Mouse (Mus musculus): ENCODE measurements around the gene Fam129c. TPM values are rescaled to one million over a fixed set of nuclear protein-coding genes. Genes with fewer than 3 reads are reported as not detected.

Fam129c gene
- polyA plus RNA-seq, 1 experiment from 2014 or later, result 6.3 TPM

DNA sequence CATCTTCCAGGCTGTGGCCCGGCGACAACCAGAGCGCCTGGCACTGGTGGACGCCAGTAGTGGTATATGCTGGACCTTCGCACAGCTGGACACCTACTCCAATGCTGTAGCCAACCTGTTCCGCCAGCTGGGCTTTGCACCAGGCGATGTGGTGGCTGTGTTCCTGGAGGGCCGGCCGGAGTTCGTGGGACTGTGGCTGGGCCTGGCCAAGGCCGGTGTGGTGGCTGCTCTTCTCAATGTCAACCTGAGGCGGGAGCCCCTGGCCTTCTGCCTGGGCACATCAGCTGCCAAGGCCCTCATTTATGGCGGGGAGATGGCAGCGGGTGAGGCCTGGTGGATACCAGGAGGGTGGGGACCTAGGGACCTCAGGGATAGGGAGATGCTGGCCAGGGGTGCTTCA is 18.0 kb upstream of the Fam129c start:
- H3K27ac ChIP-seq (replicated peaks; ENCODE audit: low read depth, low read length), result no peak overlapping the region
- no peak for ATAC-seq (ENCODE audit: low FRiP score, low TSS enrichment)

DNA sequence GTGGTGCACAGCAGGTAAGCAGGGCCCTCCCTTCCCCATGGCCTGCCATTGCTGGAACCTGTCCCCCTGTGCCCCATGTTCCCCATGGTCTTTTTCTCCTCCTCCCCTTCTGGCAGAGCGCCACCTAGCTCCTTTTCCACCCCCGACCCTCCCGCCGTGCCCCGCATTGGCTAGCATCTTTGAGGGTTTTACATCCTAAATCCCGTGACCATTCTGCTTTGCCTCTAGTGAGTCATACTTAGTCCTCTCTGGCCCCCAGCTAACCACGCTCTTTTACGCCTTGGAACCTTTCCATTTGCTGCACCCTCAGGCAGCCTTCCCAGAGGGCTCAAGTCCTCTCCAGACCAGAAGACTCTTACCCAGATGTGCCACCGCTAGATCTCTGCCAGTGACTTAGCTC is 17.2 kb upstream of the Fam129c start:
- Histone ChIP-seq H3K9ac (replicated peaks; ENCODE audit: low read length) (no peak overlapping the region), H3K36me3 (ENCODE audit: control insufficient read depth, insufficient read depth, low read length) (peaks cover 40% of the 10 kb centered on the region), H3K4me1 (ENCODE audit: control insufficient read depth, insufficient read depth, low read length) (no peaks in the 10 kb centered on the region), H3K27me3 (ENCODE audit: control insufficient read depth, insufficient read depth, low read length) (no peaks in the 10 kb centered on the region), H3K27ac (replicated peaks; ENCODE audit: low read depth, low read length) (no peak overlapping the region), H3K4me2 (ENCODE audit: low read length) (no peak overlapping the region), H3K9me3 (ENCODE audit: control insufficient read depth, low read length) (no peaks in the 10 kb centered on the region), H3K4me3 (replicated peaks; ENCODE audit: low read depth, low read length) (no peak overlapping the region)
- ATAC-seq (ENCODE audit: low FRiP score, low TSS enrichment), result no peak
- 28% methylated on average over 9 of the region's 9 CpGs for WGBS
- peak; percentile 57 for DNase-seq

More for the DNA sequence above, 18.0 kb upstream of the Fam129c start:
- H3K27me3 ChIP-seq (ENCODE audit: control insufficient read depth, insufficient read depth, low read length), result no peaks in the 10 kb centered on the region
- no peak for DNase-seq
- 85% methylated on average over 14 of the region's 14 CpGs for WGBS
- H3K36me3 ChIP-seq (ENCODE audit: control insufficient read depth, insufficient read depth, low read length), result peaks cover 33% of the 10 kb centered on the region
- no peaks in the 10 kb centered on the region for H3K4me1 ChIP-seq (ENCODE audit: control insufficient read depth, insufficient read depth, low read length)
- H3K9me3 ChIP-seq (ENCODE audit: control insufficient read depth, low read length), result no peaks in the 10 kb centered on the region
- H3K4me2 ChIP-seq (ENCODE audit: low read length), result no peak overlapping the region
- H3K9ac ChIP-seq (replicated peaks; ENCODE audit: low read length), result no peak overlapping the region
- no peak overlapping the region for H3K4me3 ChIP-seq (replicated peaks; ENCODE audit: low read depth, low read length)

DNA sequence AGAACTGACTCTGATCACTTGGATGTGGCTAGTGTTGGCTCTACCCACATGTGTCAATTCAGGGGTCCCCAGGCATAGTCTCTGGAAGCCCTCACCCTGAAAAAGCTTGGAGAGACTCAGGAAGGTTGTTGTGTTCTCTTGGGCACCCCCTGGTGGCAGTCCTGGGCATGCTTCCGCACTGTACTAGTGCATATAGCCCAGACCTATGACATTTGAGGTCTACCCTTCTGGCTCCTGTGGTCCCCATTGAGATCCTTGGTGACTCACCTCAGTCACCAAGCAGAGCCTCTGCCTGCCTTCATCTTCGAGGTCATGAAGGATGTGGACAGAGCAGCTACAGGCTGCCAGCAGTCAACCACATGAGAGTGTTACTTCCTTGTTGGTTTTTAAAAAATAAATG is 10.6 kb upstream of the Fam129c start:
- Histone ChIP-seq H3K9me3 (ENCODE audit: control insufficient read depth, low read length) (no peaks in the 10 kb centered on the region), H3K4me3 (replicated peaks; ENCODE audit: low read depth, low read length) (no peak overlapping the region), H3K27me3 (ENCODE audit: control insufficient read depth, insufficient read depth, low read length) (no peaks in the 10 kb centered on the region), H3K4me2 (ENCODE audit: low read length) (no peak overlapping the region), H3K4me1 (ENCODE audit: control insufficient read depth, insufficient read depth, low read length) (peaks cover 7% of the 10 kb centered on the region), H3K9ac (replicated peaks; ENCODE audit: low read length) (no peak overlapping the region), H3K36me3 (ENCODE audit: control insufficient read depth, insufficient read depth, low read length) (peaks cover 34% of the 10 kb centered on the region), H3K27ac (replicated peaks; ENCODE audit: low read depth, low read length) (no peak overlapping the region)
- 88% methylated on average over 2 of the region's 2 CpGs for WGBS
- DNase-seq (peak; percentile 65), ATAC-seq (ENCODE audit: low FRiP score, low TSS enrichment) (no peak)

DNA sequence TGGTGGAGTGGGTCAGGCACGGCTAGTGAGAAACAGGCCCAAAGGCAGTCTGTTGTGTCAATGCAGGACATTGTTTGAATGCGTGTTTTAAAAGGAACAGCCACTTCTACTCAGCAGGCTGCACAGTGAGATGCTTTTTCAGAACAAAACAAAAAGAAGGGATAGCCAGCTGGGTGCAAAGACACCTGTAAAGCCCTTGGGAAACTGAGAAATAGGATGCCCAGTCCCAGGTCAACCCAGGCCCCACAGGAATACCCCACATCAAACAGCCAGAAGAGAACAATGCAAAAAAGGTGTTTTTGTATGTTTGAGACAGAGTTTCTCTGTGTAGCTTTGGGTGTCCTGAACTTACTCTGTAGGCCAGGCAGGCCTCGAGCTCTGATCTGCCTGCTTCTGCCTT is 8.7 kb upstream of the Fam129c start:
- H3K4me2 ChIP-seq (ENCODE audit: low read length), result no peak overlapping the region
- H3K4me1 ChIP-seq (ENCODE audit: control insufficient read depth, insufficient read depth, low read length), result peaks cover 18% of the 10 kb centered on the region
- H3K9ac ChIP-seq (replicated peaks; ENCODE audit: low read length), result no peak overlapping the region
- peaks cover 26% of the 10 kb centered on the region for H3K36me3 ChIP-seq (ENCODE audit: control insufficient read depth, insufficient read depth, low read length)
- WGBS, result 75% methylated on average over 3 of the region's 3 CpGs
- ATAC-seq (ENCODE audit: low FRiP score, low TSS enrichment) (no peak), DNase-seq (no peak)
- H3K27ac ChIP-seq (replicated peaks; ENCODE audit: low read depth, low read length), result no peak overlapping the region
- no peak overlapping the region for H3K4me3 ChIP-seq (replicated peaks; ENCODE audit: low read depth, low read length)
- no peaks in the 10 kb centered on the region for H3K9me3 ChIP-seq (ENCODE audit: control insufficient read depth, low read length)
- H3K27me3 ChIP-seq (ENCODE audit: control insufficient read depth, insufficient read depth, low read length), result no peaks in the 10 kb centered on the region

DNA sequence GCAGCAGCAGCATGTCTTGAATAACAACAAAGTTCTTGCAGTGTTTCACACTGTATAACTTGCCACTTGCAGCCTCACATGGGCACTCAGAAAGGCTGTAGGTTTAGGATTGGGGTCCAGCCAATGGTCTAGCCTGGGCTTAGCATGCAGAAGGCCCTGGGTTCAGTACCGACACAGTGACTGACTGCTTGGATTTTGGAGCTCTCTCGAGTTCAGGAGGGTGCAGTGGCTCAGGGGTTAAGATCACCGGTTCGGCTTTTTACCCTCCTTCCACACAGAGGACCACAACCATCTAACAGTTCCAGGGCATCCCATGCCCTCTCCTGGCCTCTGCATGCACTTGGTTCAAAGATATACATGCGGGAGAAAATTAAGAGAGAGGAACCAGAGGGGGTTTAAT is 6.4 kb upstream of the Fam129c start:
- Histone ChIP-seq H3K4me1 (ENCODE audit: control insufficient read depth, insufficient read depth, low read length) (peaks cover 21% of the 10 kb centered on the region), H3K27ac (replicated peaks; ENCODE audit: low read depth, low read length) (peak overlapping the region; percentile 99), H3K4me3 (replicated peaks; ENCODE audit: low read depth, low read length) (peak overlapping the region; percentile 74), H3K27me3 (ENCODE audit: control insufficient read depth, insufficient read depth, low read length) (no peaks in the 10 kb centered on the region), H3K9ac (replicated peaks; ENCODE audit: low read length) (peak overlapping the region; percentile 97), H3K4me2 (ENCODE audit: low read length) (peak overlapping the region; percentile 97), H3K9me3 (ENCODE audit: control insufficient read depth, low read length) (no peaks in the 10 kb centered on the region), H3K36me3 (ENCODE audit: control insufficient read depth, insufficient read depth, low read length) (peaks cover 6% of the 10 kb centered on the region; the same call in 1 of the 2 replicates)
- ATAC-seq (ENCODE audit: low FRiP score, low TSS enrichment) (no peak), DNase-seq (no peak)
- WGBS, result 33% methylated on average over 5 of the region's 5 CpGs

DNA sequence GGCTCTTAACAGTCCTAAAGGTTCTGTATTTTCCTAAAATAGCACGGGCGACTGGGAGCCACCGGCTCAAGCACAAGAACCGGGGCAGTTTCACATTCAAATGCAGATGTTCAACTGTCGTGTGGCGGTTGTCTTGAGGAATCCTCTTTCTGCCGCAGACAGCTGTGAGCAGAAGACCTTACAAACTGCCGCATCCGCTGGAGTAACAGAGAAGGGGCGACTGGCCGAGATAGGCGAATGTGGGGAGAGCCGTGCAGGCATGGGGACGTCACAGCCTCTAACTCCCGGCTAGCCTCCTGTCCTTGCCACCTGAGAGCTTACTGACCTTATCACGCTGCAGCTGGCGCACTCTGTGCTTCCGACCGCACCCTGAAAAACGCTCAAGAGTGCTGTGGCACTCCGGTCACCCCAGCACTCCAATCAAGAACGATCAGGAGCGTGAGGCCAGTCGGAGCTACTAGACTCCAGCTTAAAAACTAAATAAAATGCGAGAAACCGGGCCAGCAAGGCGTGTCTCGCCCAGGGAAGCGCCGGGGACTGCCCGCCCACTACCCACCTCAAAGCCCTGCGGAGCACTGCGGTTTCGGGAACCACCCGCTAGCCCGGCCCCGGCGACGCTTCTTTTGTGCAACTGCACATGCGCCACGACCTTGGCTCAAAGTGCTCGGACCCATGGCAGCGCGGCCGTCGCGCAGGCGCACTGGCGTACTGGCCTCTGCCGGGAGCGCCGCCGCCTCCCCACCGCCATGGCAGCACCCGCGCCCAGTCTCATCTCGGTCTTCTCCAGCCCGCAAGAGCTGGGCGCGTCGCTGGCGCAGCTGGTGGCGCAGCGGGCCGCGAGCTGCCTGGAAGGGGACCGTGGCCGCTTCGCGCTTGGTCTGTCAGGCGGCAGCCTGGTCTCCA is 5.7 kb upstream of the Fam129c start, which contains the start of gene Pgls:
Gene Pgls, plus strand, starts transcription at position 706 of the 903 bp plus-strand sequence.
- Histone ChIP-seq H3K9me3 (ENCODE audit: control insufficient read depth, low read length) (no peaks in the 10 kb centered on the region), H3K27ac (replicated peaks; ENCODE audit: low read depth, low read length) (peak within 1 kb of the TSS; percentile 99), H3K9ac (replicated peaks; ENCODE audit: low read length) (peak within 1 kb of the TSS; percentile 97), H3K4me1 (ENCODE audit: control insufficient read depth, insufficient read depth, low read length) (peaks cover 24% of the 10 kb centered on the region), H3K36me3 (ENCODE audit: control insufficient read depth, insufficient read depth, low read length) (peaks cover 3% of the 10 kb centered on the region; the same call in 1 of the 2 replicates), H3K27me3 (ENCODE audit: control insufficient read depth, insufficient read depth, low read length) (no peaks in the 10 kb centered on the region), H3K4me2 (ENCODE audit: low read length) (peak within 1 kb of the TSS; percentile 97), H3K4me3 (replicated peaks; ENCODE audit: low read depth, low read length) (peak within 1 kb of the TSS; percentile 74)
- peak; percentile 98 for DNase-seq
- peak; percentile 90 for ATAC-seq (ENCODE audit: low FRiP score, low TSS enrichment)
- under 1% methylated on average over 71 of the region's 71 CpGs for WGBS

DNA sequence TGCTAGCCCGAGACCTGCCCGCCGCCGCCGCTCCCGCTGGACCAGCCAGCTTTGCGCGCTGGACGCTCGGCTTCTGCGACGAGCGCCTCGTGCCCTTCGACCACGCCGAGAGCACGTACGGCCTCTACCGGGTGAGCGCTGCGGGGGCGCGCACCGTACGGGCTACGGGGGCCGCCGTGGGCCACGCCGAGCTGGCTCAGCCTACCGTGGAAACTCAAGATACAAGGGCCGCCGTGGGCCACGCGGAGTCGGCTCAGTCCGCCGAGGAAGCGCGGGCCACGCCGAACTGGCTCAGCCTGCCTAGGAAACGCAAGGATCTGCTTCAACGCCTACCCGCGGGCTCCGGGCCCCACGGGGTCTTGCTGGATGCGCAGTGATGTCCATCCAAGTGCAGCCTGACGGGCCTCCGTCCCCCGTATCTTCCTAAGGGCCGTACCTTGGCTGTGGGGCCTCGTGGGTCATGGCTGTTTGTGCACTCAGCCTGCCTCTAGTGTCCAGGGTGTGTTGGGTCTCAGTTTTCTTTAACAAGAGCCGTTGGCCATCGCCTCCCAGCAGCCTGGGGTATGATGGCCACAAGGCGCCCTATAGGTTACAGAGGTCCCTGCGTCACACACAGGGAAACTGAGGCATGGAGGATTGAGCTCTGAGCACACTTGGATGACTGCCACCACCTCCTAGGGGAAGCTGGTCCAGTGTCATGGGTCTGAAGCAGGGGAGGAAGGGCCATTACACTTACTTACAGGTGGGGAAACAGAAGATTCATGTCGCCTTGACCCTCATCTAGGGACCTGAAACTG is 4.9 kb upstream of the Fam129c start:
- 5% methylated on average over 60 of the region's 60 CpGs for WGBS
- ATAC-seq (ENCODE audit: low FRiP score, low TSS enrichment) (peak; percentile 73), DNase-seq (peak; percentile 83)
- Histone ChIP-seq H3K4me2 (ENCODE audit: low read length) (peak overlapping the region; percentile 97), H3K4me3 (replicated peaks; ENCODE audit: low read depth, low read length) (peak overlapping the region; percentile 74), H3K4me1 (ENCODE audit: control insufficient read depth, insufficient read depth, low read length) (peaks cover 24% of the 10 kb centered on the region), H3K27ac (replicated peaks; ENCODE audit: low read depth, low read length) (peak overlapping the region; percentile 99), H3K27me3 (ENCODE audit: control insufficient read depth, insufficient read depth, low read length) (no peaks in the 10 kb centered on the region), H3K36me3 (ENCODE audit: control insufficient read depth, insufficient read depth, low read length) (0 out of 2 replicates have a peak, but pooled peaks cover 3% of the 10 kb centered on the region), H3K9ac (replicated peaks; ENCODE audit: low read length) (peak overlapping the region; percentile 97), H3K9me3 (ENCODE audit: control insufficient read depth, low read length) (no peaks in the 10 kb centered on the region)

DNA sequence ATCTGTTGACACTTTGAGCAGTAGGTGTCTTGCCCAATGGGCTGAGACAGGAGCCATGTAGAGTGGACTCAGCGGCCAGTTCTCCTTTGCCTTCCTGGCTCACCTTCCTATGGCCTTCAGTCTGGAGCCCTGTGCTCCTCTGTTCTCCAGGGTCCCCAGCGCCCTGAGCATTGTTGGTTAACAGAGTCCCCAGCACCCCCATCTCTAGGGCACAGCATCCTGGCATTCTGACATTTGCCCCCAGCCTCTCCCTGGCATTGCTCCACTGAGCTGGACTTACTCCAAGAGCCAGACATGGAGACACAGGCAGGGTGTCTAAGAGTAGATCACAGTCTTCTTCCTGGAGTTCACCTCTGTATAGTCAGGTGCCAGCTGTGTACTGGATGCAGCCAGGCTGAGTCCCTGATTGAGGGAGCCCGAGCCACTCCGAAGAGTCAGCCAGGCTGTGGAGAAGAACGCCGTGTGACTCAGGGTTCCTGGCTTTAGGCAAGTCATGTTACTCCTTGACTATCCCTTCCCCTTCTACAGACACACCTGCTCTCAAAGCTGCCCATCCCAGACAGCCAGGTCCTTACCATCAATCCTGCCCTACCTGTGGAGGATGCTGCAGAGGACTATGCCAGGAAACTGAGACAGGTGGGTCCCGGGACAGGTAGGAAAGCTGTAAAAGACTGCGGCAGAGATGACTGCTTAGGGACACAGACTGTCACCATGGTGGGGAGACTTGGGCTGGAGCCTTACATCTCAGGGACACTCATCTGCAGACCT is 3.7 kb upstream of the Fam129c start:
- no peak overlapping the region; the same call in 1 of the 2 replicates for H3K9ac ChIP-seq (replicated peaks; ENCODE audit: low read length)
- H3K27ac ChIP-seq (replicated peaks; ENCODE audit: low read depth, low read length), result no peak overlapping the region
- H3K9me3 ChIP-seq (ENCODE audit: control insufficient read depth, low read length), result no peaks in the 10 kb centered on the region
- DNase-seq (no peak), ATAC-seq (ENCODE audit: low FRiP score, low TSS enrichment) (no peak)
- H3K4me2 ChIP-seq (ENCODE audit: low read length), result peak overlapping the region; percentile 97
- H3K4me1 ChIP-seq (ENCODE audit: control insufficient read depth, insufficient read depth, low read length), result peaks cover 24% of the 10 kb centered on the region
- no peaks in the 10 kb centered on the region for H3K27me3 ChIP-seq (ENCODE audit: control insufficient read depth, insufficient read depth, low read length)
- no peak overlapping the region for H3K4me3 ChIP-seq (replicated peaks; ENCODE audit: low read depth, low read length)
- 0 out of 2 replicates have a peak, but pooled peaks cover 3% of the 10 kb centered on the region for H3K36me3 ChIP-seq (ENCODE audit: control insufficient read depth, insufficient read depth, low read length)
- WGBS, result 94% methylated on average over 8 of the region's 8 CpGs
